Mouse (Mus musculus) c-Kit-positive CD71-negative TER-119-negative erythroid progenitor cells, embryonic 14.5 days (primary cell): ENCODE data around the gene Ypel4.

Experiments
- DNase-seq: peaks from one replicate; pipeline ENCODE4 v3.0.0-alpha.2; 2013; ENCODE audit warnings: low read depth

Ypel4 gene

DNA sequence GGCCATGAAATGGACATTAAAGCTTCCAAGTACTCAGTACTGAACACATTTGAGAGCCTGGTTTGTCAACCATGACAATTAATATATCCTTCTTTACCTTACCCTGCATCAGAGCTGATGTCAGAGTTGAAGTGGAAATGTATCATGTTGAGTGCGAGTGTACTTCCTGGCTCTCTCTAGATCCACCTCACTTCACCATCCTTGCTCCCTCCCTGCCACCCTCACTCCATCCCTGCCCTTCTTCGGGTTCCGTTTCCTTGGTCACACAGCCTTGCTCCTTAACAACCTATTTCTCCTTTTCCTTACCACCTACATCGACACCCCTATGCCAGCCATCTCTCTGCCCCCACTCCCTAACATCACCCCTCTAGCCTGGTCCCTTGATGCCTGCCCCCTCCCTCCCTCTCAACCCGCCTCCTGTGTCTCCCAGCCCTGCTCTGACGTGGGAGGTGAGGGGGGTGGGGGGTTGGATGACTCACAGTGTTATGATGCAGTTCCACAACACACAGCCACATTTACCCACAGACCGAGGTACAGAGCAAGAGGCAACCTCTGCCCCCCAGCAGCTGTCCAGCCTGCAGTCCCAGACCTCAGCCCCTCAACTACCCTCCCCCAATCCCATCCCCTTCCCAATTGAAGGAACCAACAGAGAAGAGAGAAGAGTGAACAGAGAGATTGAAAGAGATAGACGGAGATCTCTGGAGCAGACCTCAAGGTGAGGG, at the start of gene Ypel4:
TSS of gene Ypel4 (plus strand) at position 480 of the 722 bp plus-strand sequence.
- no peak for DNase-seq

DNA sequence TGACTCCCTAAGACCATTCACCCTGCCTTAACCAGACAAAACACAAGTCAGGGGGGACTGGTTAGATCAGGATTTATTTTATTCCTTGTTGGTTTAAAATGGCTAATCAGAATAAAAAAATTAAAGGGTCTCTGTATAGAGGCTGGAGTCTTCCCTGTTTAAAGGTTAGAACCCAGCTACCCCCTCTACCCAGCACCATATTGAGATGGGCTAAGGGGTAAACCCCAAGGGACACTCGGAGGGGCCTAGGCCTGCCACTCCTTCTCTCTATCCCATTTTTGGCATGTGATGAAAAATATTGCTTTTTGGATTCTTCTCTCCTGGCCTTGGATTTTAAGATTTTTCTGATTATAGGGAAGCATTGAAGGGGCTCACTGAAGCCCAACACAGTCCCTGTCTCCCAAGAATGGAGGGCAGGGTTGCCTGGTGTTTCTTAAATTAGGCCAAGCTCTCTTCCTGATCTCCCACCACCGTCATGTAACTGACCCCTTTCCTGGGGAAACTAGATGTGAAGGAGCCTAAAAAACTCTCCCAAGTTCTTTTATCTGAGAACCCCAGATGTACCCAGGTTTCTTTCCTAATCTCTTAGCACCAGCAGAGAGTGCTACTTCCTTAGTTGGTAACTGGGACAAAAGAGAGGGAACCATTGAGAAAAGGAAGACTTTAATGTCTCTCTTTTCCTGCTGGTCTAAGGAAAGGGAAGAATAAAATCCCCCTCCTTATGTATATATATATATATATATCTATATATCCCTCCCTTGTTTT, 45.6 kb upstream of the Ypel4 start:
- DNase-seq = no peak

DNA sequence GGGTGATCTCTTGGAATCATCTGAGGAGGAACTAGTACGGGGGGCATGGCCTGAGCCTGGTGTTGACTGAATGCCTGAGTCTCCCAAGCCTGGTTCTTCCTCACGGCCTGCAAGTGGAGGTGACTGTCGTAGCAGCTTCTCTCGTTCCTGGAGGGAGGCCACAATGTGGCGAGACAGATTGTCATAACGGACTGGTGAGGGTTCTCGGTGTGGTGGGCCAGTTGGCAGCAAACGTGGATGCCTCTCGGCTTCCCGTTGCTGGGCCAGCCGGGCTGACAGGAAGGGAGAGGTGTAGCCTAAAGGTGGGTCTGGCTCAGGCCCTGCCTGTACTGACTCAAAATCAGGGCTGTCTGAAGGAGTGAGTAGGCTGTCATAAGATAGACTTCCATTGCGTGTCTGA, 43.8 kb upstream of the Ypel4 start:
- no peak for DNase-seq

- DNase-seq = no peak
Observed at GRCm38 (mm10) chr2:84695007-84695695, 38.7 kb upstream of the Ypel4 start.

- DNase-seq = no peak
Observed at GRCm38 (mm10) chr2:84703497-84703896, 30.4 kb upstream of the Ypel4 start.

- DNase-seq = no peak
Observed at GRCm38 (mm10) chr2:84704329-84704728, 29.5 kb upstream of the Ypel4 start.

- DNase-seq = no peak
Observed at GRCm38 (mm10) chr2:84705295-84705694, 28.6 kb upstream of the Ypel4 start.

GRCm38 (mm10) chr2:84707523-84707922, 26.3 kb upstream of the Ypel4 start:
- no peak for DNase-seq

DNA sequence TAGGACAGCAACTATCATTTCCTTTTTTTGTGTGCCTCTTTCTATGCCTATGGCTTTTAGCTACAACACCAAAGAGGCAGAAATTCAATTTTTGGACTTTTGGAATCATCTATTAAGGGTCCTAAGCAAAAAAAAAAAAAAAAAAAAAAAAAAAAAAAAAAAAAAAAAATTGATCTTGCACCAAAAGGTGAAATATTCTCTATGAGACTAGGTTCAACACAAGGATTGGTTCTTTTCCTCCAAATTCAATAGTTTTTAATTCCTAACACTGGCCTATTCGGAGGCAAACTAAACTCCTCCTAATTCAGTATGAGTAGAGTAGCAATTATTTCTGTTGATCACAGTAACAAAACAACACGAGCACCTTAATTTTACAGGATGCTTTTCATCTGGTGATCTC, 22.0 kb upstream of the Ypel4 start:
- no peak for DNase-seq

DNA sequence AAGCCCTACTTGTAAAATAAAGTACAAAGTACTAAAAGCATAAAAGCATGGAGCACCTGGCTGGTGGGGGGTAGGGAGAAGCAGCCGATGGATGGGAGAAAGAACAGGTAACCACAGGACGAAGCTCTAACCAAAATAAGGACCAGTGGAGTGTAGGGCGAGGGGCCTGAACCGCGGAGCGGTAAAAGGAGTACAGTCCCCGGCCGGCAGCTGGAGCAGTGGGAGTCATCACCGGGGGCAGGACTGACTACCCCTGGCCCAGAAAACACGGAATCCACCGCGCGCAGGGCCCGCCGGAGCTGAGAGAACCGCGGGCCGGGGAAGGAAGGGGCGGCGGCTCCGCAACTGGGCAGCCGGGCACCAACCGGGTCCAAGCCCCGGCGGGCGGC, 19.4 kb upstream of the Ypel4 start:
- no peak for DNase-seq

GRCm38 (mm10) chr2:84714811-84715561, 18.9 kb upstream of the Ypel4 start, which contains the start of gene Zdhhc5:
Gene Zdhhc5, minus strand, starts transcription at chr2:84715180.
- DNase-seq = peak; percentile 95

DNA sequence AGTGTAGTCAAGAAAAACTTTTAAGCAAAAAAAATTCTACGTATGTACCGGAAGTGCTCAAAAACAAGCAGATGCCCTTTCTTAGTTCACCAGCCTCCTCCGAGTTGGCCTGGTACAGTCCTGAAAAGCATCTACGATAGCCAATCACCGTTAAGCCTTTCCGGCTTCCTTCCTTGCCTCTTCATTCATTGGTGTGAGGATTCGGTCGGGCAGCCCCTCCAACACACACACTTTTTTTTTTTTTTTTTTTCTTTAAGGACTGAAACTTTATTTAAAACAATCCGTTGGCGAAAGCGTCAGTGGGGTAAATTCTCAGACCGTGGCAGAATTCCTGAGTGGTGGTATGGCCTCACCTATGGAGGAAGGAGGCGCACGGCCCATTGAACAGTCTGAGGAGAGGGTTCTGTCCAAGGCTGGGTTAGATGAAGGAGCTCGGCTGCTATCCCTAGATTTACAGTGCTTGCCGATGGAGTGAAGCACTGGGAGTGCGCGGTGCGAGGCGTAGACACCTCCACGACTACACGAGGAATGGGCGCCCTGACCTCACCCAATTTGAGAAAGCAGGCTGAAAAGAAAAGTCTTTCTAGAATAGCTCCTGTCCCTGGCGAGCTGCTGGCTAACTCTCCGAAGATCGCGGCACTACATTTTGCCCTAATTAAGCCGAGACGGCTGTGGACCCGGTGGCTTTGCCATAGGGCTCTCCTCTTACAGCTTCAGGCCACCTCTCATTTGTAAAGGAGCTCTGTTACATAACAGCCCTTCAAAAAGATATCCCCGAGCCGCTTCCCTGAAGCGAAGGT, 18.1 kb upstream of the Ypel4 start:
- peak; percentile 85 for DNase-seq

DNA sequence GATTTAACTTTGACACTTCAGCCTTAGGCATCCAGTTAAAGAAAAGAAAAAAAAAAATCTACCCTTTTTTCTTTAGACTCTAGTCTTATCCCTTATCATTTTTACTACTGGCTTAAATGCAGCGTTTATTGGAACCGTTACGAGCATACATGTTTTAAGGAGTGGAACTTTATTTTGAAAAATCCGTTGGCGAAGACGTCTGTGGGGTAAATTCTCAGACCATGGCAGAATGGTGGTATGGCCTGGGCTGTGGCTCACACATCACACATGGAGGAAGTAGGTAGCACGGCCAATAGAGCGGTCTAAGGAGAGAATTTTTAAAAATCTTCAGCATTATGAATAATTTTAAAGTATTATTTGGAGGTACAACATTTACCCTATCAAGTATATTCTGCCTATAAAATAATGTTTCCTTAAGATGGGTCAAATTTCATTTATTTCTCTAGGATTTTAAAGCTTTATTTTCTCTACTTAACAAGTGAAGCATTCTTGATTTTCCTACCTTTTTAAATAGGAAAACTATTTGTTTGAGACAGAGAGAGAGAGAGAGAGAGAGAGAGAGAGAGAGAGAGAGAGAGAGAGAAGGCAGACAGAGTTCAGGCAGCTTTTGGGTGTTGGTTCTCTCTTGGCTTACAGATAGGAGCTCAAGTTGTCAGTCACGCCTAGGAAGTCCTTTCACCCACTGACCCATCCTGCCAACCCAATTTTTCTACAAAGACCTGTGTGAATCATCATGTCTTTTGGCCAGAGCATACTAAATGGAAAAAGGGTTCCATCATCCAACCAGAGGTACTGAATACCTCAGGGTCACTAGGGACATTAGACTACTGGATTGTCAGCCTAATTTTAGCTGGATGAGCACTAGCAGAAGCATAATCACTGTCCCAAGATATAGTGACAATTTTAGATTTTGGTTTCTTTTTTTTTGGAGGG, 17.2 kb upstream of the Ypel4 start:
- no peak for DNase-seq

DNA sequence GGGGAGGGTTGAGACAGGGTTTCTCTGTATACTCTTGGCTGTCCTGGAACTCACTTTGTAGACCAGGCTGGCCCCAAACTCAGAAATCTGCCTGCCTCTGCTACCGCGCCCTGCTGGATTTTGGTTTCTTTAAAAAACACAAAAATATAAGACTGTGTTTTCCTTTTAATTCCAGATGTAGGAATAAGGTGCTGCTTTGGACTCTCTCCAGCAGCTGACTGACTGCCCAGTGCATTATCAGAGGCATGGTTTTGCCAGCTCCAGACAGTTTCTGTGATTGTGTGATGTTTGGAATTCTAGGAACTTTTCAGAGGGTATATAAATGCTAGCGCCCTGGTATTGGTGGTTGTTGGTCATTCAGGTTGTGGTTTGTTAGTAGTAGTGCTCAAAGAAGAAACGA, 16.5 kb upstream of the Ypel4 start:
- DNase-seq = no peak

GRCm38 (mm10) chr2:84720718-84721117, 13.1 kb upstream of the Ypel4 start:
- DNase-seq = no peak

GRCm38 (mm10) chr2:84721182-84721581, 12.7 kb upstream of the Ypel4 start:
- DNase-seq = no peak

GRCm38 (mm10) chr2:84723856-84724255, 10.0 kb upstream of the Ypel4 start:
- no peak for DNase-seq

- no peak for DNase-seq
Observed at GRCm38 (mm10) chr2:84725770-84726169, 8.1 kb upstream of the Ypel4 start.

DNA sequence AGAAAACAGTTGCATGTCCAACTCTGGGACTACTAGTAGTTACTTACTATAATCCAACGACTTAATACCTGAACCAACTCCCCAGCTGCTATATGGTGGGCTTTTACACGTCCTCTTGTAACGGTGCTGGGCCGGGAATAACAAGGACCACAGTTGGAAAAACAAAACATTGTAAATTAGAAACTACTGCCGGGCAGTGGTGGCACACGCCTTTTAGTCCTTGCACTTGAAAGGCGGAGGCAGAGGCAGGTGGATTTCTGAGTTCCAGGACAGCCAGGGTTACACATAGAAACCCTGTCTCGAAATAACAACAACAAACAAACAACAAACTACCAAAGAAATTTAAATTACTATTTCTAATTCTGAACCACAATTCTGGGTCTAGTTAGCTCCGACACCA, 7.1 kb upstream of the Ypel4 start:
- DNase-seq = no peak

DNA sequence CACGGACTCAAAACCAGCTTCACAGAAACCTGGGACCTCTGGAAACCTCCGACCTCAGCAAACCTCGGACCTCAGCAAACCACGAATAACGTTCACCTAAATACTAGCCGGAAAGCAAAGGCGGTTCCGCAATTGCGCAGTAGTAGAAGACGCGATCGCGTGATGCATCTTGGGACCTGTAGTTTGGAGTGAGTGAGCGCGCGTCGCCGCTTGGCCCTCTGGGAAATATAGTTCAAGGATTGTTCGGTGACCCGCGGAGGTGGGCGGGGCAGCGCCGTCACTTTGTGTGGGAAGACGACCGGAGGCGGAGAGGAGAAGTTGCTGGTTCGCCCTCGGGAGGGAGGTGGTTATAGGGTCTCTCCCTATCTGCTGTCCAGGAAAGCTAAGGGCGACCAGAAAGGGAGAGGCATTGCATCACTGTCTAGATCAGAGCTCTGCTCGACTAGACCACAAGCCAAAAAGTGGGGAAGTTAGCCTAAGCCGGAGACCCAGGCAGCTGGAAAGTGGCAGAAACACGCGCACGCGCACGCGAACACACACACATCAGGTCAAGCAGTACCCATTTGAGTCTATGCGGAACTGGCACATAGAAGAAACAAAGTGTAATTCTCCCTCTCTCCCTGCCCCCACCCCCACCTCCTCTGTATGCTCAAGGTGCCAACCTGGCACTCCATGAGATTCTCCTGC, 6.5 kb upstream of the Ypel4 start, which contains the start of gene Clp1:
TSS of gene Clp1 (minus strand) at position 179 of the 687 bp plus-strand sequence.
- DNase-seq = peak; percentile 99
